Mouse (Mus musculus) CH12.LX (cell line): ENCODE results near the gene Tspan17. TPM values are rescaled to one million over a fixed set of nuclear protein-coding genes. Genes with fewer than 3 reads are reported as not detected.
A peak's percentile ranks its signal among the peaks of the same experiment; 100 is the strongest.

Experiments
- DNase-seq: peaks from one replicate; pipeline ENCODE4 v3.0.0-alpha.2; 2013; ENCODE audit errors: extremely low read depth
- H3K27ac ChIP-seq: 2 replicates; pipeline ENCODE4 v1.5.1; 2012; ENCODE audit warnings: low read depth, mild to moderate bottlenecking, control low read depth, moderate library complexity; ENCODE audit not compliant: insufficient read depth
- H3K27me3 ChIP-seq: replicated peaks from 2 replicates; pipeline ENCODE3; 2012; ENCODE audit warnings: inconsistent platforms
- H3K36me3 ChIP-seq, 2 experiments: replicated peaks in 1 of 2; 2 replicates each; pipeline versions ENCODE3 to v1.6.1; 2012; ENCODE audit warnings: inconsistent platforms in 1 of 2, low read length in 1 of 2, mild to moderate bottlenecking in 1 of 2, mixed read lengths in 1 of 2, moderate library complexity in 1 of 2; ENCODE audit not compliant: control insufficient read depth in 1 of 2, insufficient read depth in 1 of 2
- H3K4me1 ChIP-seq, 2 experiments: 2 replicates each; pipeline ENCODE4 v1.6.1; 2012; ENCODE audit warnings: inconsistent platforms in 1 of 2, moderate library complexity in 1 of 2; ENCODE audit not compliant: insufficient read depth in 2 of 2, control insufficient read depth in 1 of 2
- H3K4me2 ChIP-seq: 2 replicates; pipeline ENCODE4 v1.6.1; 2012; ENCODE audit warnings: low read depth, mild to moderate bottlenecking, control low read depth; ENCODE audit not compliant: poor library complexity, insufficient read depth, severe bottlenecking
- H3K4me3 ChIP-seq, 3 experiments: fragments of 150-350 bp in 1 of 3; sonication (generic) in 1 of 3; replicated peaks in 1 of 3; 2 replicates each; pipeline versions ENCODE3 to v1.5.1; 2011 to 2012; ENCODE audit warnings: low read depth in 2 of 3, low read length in 2 of 3, mild to moderate bottlenecking in 2 of 3, moderate library complexity in 2 of 3, control low read depth in 1 of 3, improper control_type of control experiment in 1 of 3, inconsistent platforms in 1 of 3, mixed read lengths in 1 of 3; ENCODE audit not compliant: poor library complexity in 1 of 3
- H3K79me2 ChIP-seq: replicated peaks from 2 replicates; pipeline ENCODE4 v1.6.1; 2012; ENCODE audit warnings: mild to moderate bottlenecking, moderate library complexity; ENCODE audit not compliant: control insufficient read depth, poor library complexity, insufficient read depth, severe bottlenecking; ENCODE audit errors: extremely low read depth
- H3K9ac ChIP-seq: 2 replicates; pipeline ENCODE4 v1.6.1; 2012; ENCODE audit warnings: low read depth, mild to moderate bottlenecking, control low read depth, moderate library complexity; ENCODE audit not compliant: insufficient read depth
- H3K9me3 ChIP-seq: replicated peaks from 2 replicates; pipeline ENCODE3; 2012; ENCODE audit warnings: low read length, inconsistent platforms, mixed read lengths
- CTCF ChIP-seq, 2 experiments: IDR thresholded peaks in 1 of 2; conservative IDR thresholded peaks in 1 of 2; 2 replicates each; pipeline ENCODE4 v1.5.1; 2011 to 2012; ENCODE audit warnings: low read depth in 2 of 2, low read length in 2 of 2, improper control_type of control experiment in 1 of 2, inconsistent platforms in 1 of 2, mild to moderate bottlenecking in 1 of 2, moderate library complexity in 1 of 2
- E2F4 ChIP-seq: IDR thresholded peaks from 2 replicates; pipeline ENCODE4 v1.6.1; 2011; ENCODE audit warnings: low read depth, low read length, improper control_type of control experiment; ENCODE audit not compliant: insufficient replicate concordance
- ELF1 ChIP-seq: IDR thresholded peaks from 2 replicates; pipeline ENCODE4 v1.6.1; 2014; ENCODE audit warnings: low read depth, mild to moderate bottlenecking, inconsistent platforms, low read length, improper control_type of control experiment
- EP300 ChIP-seq: IDR thresholded peaks from 2 replicates; pipeline ENCODE4 v1.6.1; 2011; ENCODE audit warnings: low read length, improper control_type of control experiment
- ETS1 ChIP-seq: conservative IDR thresholded peaks from 2 replicates; pipeline ENCODE4 v1.6.1; 2012; ENCODE audit warnings: low read depth, mild to moderate bottlenecking, inconsistent platforms, low read length, improper control_type of control experiment, moderate library complexity
- IRF4 ChIP-seq: IDR thresholded peaks from 2 replicates; pipeline ENCODE4 v1.6.1; 2014; ENCODE audit warnings: low read depth, mild to moderate bottlenecking, inconsistent platforms, low read length, improper control_type of control experiment
- KAT2A ChIP-seq: IDR thresholded peaks from 2 replicates; pipeline ENCODE4 v1.6.1; 2012; ENCODE audit warnings: low read length, improper control_type of control experiment, inconsistent platforms; ENCODE audit not compliant: insufficient replicate concordance
- MAX ChIP-seq: IDR thresholded peaks from 2 replicates; pipeline ENCODE4 v1.6.1; 2011; ENCODE audit warnings: low read length, improper control_type of control experiment
- MAZ ChIP-seq: IDR thresholded peaks from 2 replicates; pipeline ENCODE4 v1.6.1; 2012; ENCODE audit warnings: low read depth, mild to moderate bottlenecking, inconsistent platforms, low read length, improper control_type of control experiment, moderate library complexity
- MXI1 ChIP-seq: IDR thresholded peaks from 2 replicates; pipeline ENCODE4 v1.6.1; 2011; ENCODE audit warnings: mild to moderate bottlenecking, low read depth, low read length, improper control_type of control experiment
- MYC ChIP-seq: IDR thresholded peaks from 2 replicates; pipeline ENCODE4 v1.6.1; 2011; ENCODE audit warnings: low read depth, mild to moderate bottlenecking, improper control_type of control experiment, low read length
- NELFE ChIP-seq: IDR thresholded peaks from 2 replicates; pipeline ENCODE4 v1.6.1; 2011; ENCODE audit warnings: low read depth, low read length, improper control_type of control experiment
- PAX5 ChIP-seq: IDR thresholded peaks from 2 replicates; pipeline ENCODE4 v1.6.1; 2012; ENCODE audit warnings: low read length, inconsistent platforms, mixed read lengths
- RAD21 ChIP-seq: IDR thresholded peaks from 2 replicates; pipeline ENCODE4 v1.6.1; 2011; ENCODE audit warnings: low read depth, mild to moderate bottlenecking, low read length, improper control_type of control experiment, moderate library complexity
- RCOR1 ChIP-seq: conservative IDR thresholded peaks from 2 replicates; pipeline ENCODE4 v1.6.1; 2012; ENCODE audit warnings: low read depth, mild to moderate bottlenecking, inconsistent platforms, low read length, improper control_type of control experiment
- SIN3A ChIP-seq: IDR thresholded peaks from 2 replicates; pipeline ENCODE4 v1.6.1; 2012; ENCODE audit warnings: low read length, improper control_type of control experiment, inconsistent platforms
- SMC3 ChIP-seq: IDR thresholded peaks from 2 replicates; pipeline ENCODE4 v1.6.1; 2011; ENCODE audit warnings: low read depth, low read length, improper control_type of control experiment
- TBP ChIP-seq: conservative IDR thresholded peaks from 2 replicates; pipeline ENCODE4 v1.6.1; 2011; ENCODE audit warnings: low read depth, low read length, improper control_type of control experiment
- UBTF ChIP-seq: IDR thresholded peaks from 2 replicates; pipeline ENCODE4 v1.6.1; 2012; ENCODE audit warnings: low read depth, mild to moderate bottlenecking, inconsistent platforms, low read length, improper control_type of control experiment, moderate library complexity
- USF1 ChIP-seq: IDR thresholded peaks from 2 replicates; pipeline ENCODE4 v1.6.1; 2014; ENCODE audit warnings: low read depth, mild to moderate bottlenecking, inconsistent platforms, low read length, improper control_type of control experiment
- USF2 ChIP-seq: conservative IDR thresholded peaks from 2 replicates; pipeline ENCODE4 v1.6.1; 2011; ENCODE audit warnings: low read depth, low read length, improper control_type of control experiment
- ZC3H11A ChIP-seq: IDR thresholded peaks from 2 replicates; pipeline ENCODE4 v1.6.1; 2012; ENCODE audit warnings: low read depth, mild to moderate bottlenecking, inconsistent platforms, low read length, improper control_type of control experiment
- ZKSCAN1 ChIP-seq: IDR thresholded peaks from 2 replicates; pipeline ENCODE4 v1.6.1; 2012; ENCODE audit warnings: low read depth, inconsistent platforms, low read length, improper control_type of control experiment, borderline replicate concordance
- ZMIZ1 ChIP-seq: IDR thresholded peaks from 2 replicates; pipeline ENCODE4 v1.6.1; 2012; ENCODE audit warnings: low read depth, mild to moderate bottlenecking, inconsistent platforms, low read length, improper control_type of control experiment
- ZNF384 ChIP-seq: IDR thresholded peaks from 2 replicates; pipeline ENCODE4 v1.6.1; 2012; ENCODE audit warnings: low read depth, low read length, improper control_type of control experiment, inconsistent platforms
- dilution Hi-C: fragments of 300-500 bp; cut with MboI; formaldehyde crosslinking; loops from 2 replicates; pipeline ENCODE4 v1.14.3; 2020; ENCODE audit warnings: low sequenced_read_pairs; ENCODE audit not compliant: extremely low pct_unique_long_range_greater_than_20kb, extremely low pct_ligation_motif_present
- in situ Hi-C: fragments of 300-500 bp; cut with MboI; formaldehyde crosslinking; loops from 3 replicates; pipeline ENCODE4 v1.14.3; 2019; ENCODE audit warnings: low sequenced_read_pairs, low pct_ligation_motif_present, low pct_unique_long_range_greater_than_20kb, mixed read lengths
- polyA plus RNA-seq: library from polyadenylated mRNA; unstranded; fragments of >175 nt; gene quantifications from 2 replicates; pipeline ENCODE4 v1.2.1, GENCODE M21; 2012; ENCODE audit warnings: low read depth; ENCODE audit not compliant: insufficient read length
- total RNA-seq, 2 experiments: library from RNA; depleted of rRNA; stranded (reverse); fragments of 300-350 nt in 1 of 2; fragments of >200 nt in 1 of 2; gene quantifications; 2 replicates each; pipeline ENCODE4 v1.2.3; 2012 to 2014

The Tspan17 gene
- total and polyA plus RNA-seq, 3 experiments: 0.61 to 0.68 TPM; not detected in 1

DNA sequence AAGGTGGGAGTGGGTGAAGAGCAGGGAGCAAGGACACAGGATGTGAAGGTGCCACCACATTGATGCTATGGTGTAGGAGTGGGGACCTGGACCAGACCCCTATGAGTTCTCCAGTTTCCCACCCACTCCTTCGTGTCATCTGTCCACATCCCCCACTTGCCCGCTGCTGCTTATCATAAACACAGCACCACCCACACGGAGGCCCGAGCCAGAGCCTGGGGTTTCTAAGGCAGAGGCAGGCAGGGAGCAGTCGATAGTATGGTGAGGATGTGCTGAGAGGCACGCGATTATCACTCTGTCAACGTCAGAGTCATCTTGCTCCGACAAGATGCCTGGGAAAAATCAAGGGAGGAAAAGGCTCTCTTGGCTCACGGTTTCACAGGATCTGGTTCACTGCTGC, 9.6 kb downstream of the Tspan17 start:
- peaks cover 6% of the 10 kb centered on the region for H3K9me3 ChIP-seq
- TF ChIP-seq MAX (no peak), SMC3 (no peak), NELFE (no peak), ZMIZ1 (no peak), ZKSCAN1 (no peak), MYC (no peak), RCOR1 (no peak), MAZ (no peak), USF2 (no peak), USF1 (no peak), UBTF (no peak), KAT2A (no peak)
- peaks cover 82% of the 10 kb centered on the region for H3K27me3 ChIP-seq
- no peak overlapping the region for H3K27ac ChIP-seq
- no peaks in the 10 kb centered on the region for H3K79me2 ChIP-seq
- H3K4me3 ChIP-seq: no peak overlapping the region
- DNase-seq: no peak
- H3K4me2 ChIP-seq: no peak overlapping the region
- no peaks in the 10 kb centered on the region for H3K4me1 ChIP-seq
- in situ Hi-C loops: loop anchor here (10.0 kb wide), 1 partner anchor 376 kb away; no protein-coding TSS in a partner anchor
- dilution Hi-C loops: no loop called here
- H3K9ac ChIP-seq: no peak overlapping the region
- no peaks in the 10 kb centered on the region for H3K36me3 ChIP-seq

- H3K27me3 ChIP-seq: peaks cover 77% of the 10 kb centered on the region
- dilution Hi-C loops: no loop called here
- no peak for TF ChIP-seq ETS1
- peak; percentile 93 to 96 for TF ChIP-seq CTCF (conservative IDR thresholded peaks at IDR 0.05 in 1 of 2, IDR thresholded peaks at IDR 0.05 in 1 of 2; ENCODE audit: low read depth in 2 of 2, low read length in 2 of 2)
- TF ChIP-seq MYC: 0 out of 2 replicates have a peak, but pooled peaks have one; percentile 38
- peak; percentile 42; the same call in 1 of the 2 replicates for TF ChIP-seq SIN3A
- TF ChIP-seq PAX5: no peak
- no peak for TF ChIP-seq MAX
- no peak for TF ChIP-seq TBP
- no peak; the same call in 1 of the 2 replicates for TF ChIP-seq IRF4
- no peak for TF ChIP-seq KAT2A
- TF ChIP-seq SMC3: peak; percentile 97
- no peak for TF ChIP-seq MXI1
- no peak for TF ChIP-seq E2F4
- no peak for TF ChIP-seq ZNF384
- peak; percentile 78 for TF ChIP-seq ZC3H11A
- peak; percentile 53; the same call in 1 of the 2 replicates for TF ChIP-seq NELFE
- peak; percentile 98 for TF ChIP-seq RAD21
- no peak for TF ChIP-seq USF2
- TF ChIP-seq EP300: no peak
- no peak for TF ChIP-seq ELF1
Observed at GRCm38 (mm10) chr13:54799701-54800100, 10.5 kb downstream of the Tspan17 start.

More at GRCm38 (mm10) chr13:54799701-54800100, 10.5 kb downstream of the Tspan17 start:
- H3K27ac ChIP-seq: no peak overlapping the region
- no peak overlapping the region for H3K9ac ChIP-seq
- no peaks in the 10 kb centered on the region for H3K4me1 ChIP-seq
- H3K4me2 ChIP-seq: peak overlapping the region; percentile 63; the same call in 1 of the 2 replicates
- in situ Hi-C loops: loop anchor here (10.0 kb wide), 1 partner anchor 375 kb away; no protein-coding TSS in a partner anchor
- peak; percentile 74 for DNase-seq
- no peak overlapping the region for H3K4me3 ChIP-seq
- peaks cover 6% of the 10 kb centered on the region for H3K9me3 ChIP-seq
- H3K36me3 ChIP-seq: no peaks in the 10 kb centered on the region
- no peaks in the 10 kb centered on the region for H3K79me2 ChIP-seq
